Mouse (Mus musculus): ENCODE measurements around the gene 2210408I21Rik. TPM values are rescaled to one million over a fixed set of nuclear protein-coding genes. Genes with fewer than 3 reads are reported as not detected.

The 2210408I21Rik gene
- total and polyA plus RNA-seq, 2 experiments from 2014 or later, result 0.53 to 5.7 TPM

GRCm38 (mm10) chr13:77278659-77279413, 143.5 kb downstream of the 2210408I21Rik start:
- H3K27me3 ChIP-seq (ENCODE audit: control insufficient read depth, insufficient read depth, low read length), result no peaks in the 10 kb centered on the region
- H3K36me3 ChIP-seq (replicated peaks; ENCODE audit: control insufficient read depth, insufficient read depth, low read length), result no peaks in the 10 kb centered on the region
- no peaks in the 10 kb centered on the region for H3K9me3 ChIP-seq (replicated peaks; ENCODE audit: control insufficient read depth, low read length)
- WGBS, result 69% methylated on average over 7 of the region's 7 CpGs
- DNase-seq (ENCODE audit: low spot score) (no peak), ATAC-seq (ENCODE audit: insufficient read depth, low read depth) (no peak)
- H3K4me1 ChIP-seq (ENCODE audit: control insufficient read depth, insufficient read depth), result peaks cover 3% of the 10 kb centered on the region; the same call in 1 of the 2 replicates
- no peak overlapping the region for H3K4me3 ChIP-seq (ENCODE audit: low read depth, low read length)
- no peak for TF ChIP-seq EP300 (IDR thresholded peaks at IDR 0.05; ENCODE audit: low read depth)
- H3K9ac ChIP-seq (replicated peaks; ENCODE audit: low read depth, low read length), result no peak overlapping the region
- no peak overlapping the region for H3K4me2 ChIP-seq (ENCODE audit: low read depth, low read length)
- H3K27ac ChIP-seq (ENCODE audit: low read depth), result no peak overlapping the region

GRCm38 (mm10) chr13:77295519-77295918, 160.2 kb downstream of the 2210408I21Rik start:
- H3K27ac ChIP-seq (ENCODE audit: low read depth), result no peak overlapping the region
- H3K4me1 ChIP-seq (ENCODE audit: control insufficient read depth, insufficient read depth), result no peaks in the 10 kb centered on the region
- TF ChIP-seq CTCF (IDR thresholded peaks at IDR 0.05; ENCODE audit: low read depth) (no peak), EP300 (IDR thresholded peaks at IDR 0.05; ENCODE audit: low read depth) (no peak)
- no peaks in the 10 kb centered on the region for H3K36me3 ChIP-seq (replicated peaks; ENCODE audit: control insufficient read depth, insufficient read depth, low read length)
- H3K4me2 ChIP-seq (ENCODE audit: low read depth, low read length), result no peak overlapping the region
- ATAC-seq (ENCODE audit: insufficient read depth, low read depth), result no peak
- H3K27me3 ChIP-seq (ENCODE audit: control insufficient read depth, insufficient read depth, low read length), result no peaks in the 10 kb centered on the region
- H3K9me3 ChIP-seq (replicated peaks; ENCODE audit: control insufficient read depth, low read length), result no peaks in the 10 kb centered on the region
- no peak overlapping the region for H3K4me3 ChIP-seq (ENCODE audit: low read depth, low read length)
- WGBS, result 68% methylated on average over 3 of the region's 3 CpGs
- DNase-seq (ENCODE audit: low spot score), result no peak
- no peak overlapping the region for H3K9ac ChIP-seq (replicated peaks; ENCODE audit: low read depth, low read length)

- no peaks in the 10 kb centered on the region for H3K36me3 ChIP-seq (replicated peaks; ENCODE audit: control insufficient read depth, insufficient read depth, low read length)
- WGBS, result 77% methylated on average over 1 of the region's 1 CpGs
- no peak overlapping the region for H3K9ac ChIP-seq (replicated peaks; ENCODE audit: low read depth, low read length)
- no peak for ATAC-seq (ENCODE audit: insufficient read depth, low read depth)
- no peak for DNase-seq (ENCODE audit: low spot score)
- H3K27me3 ChIP-seq (ENCODE audit: control insufficient read depth, insufficient read depth, low read length), result no peaks in the 10 kb centered on the region
- H3K9me3 ChIP-seq (replicated peaks; ENCODE audit: control insufficient read depth, low read length), result no peaks in the 10 kb centered on the region
- no peak overlapping the region for H3K27ac ChIP-seq (ENCODE audit: low read depth)
- TF ChIP-seq CTCF (IDR thresholded peaks at IDR 0.05; ENCODE audit: low read depth), result no peak
- TF ChIP-seq EP300 (IDR thresholded peaks at IDR 0.05; ENCODE audit: low read depth), result no peak
- no peak overlapping the region for H3K4me3 ChIP-seq (ENCODE audit: low read depth, low read length)
- H3K4me1 ChIP-seq (ENCODE audit: control insufficient read depth, insufficient read depth), result no peaks in the 10 kb centered on the region
- H3K4me2 ChIP-seq (ENCODE audit: low read depth, low read length), result no peak overlapping the region
These were observed 188.8 kb downstream of the 2210408I21Rik start for GRCm38 (mm10) chr13:77324101-77324500.

- DNase-seq (ENCODE audit: low spot score), result no peak
- no peak overlapping the region for H3K4me3 ChIP-seq (ENCODE audit: low read depth, low read length)
- no peak overlapping the region for H3K4me2 ChIP-seq (ENCODE audit: low read depth, low read length)
- WGBS, result 72% methylated on average over 5 of the region's 5 CpGs
- H3K9ac ChIP-seq (replicated peaks; ENCODE audit: low read depth, low read length), result no peak overlapping the region
- H3K27me3 ChIP-seq (ENCODE audit: control insufficient read depth, insufficient read depth, low read length), result no peaks in the 10 kb centered on the region
- ATAC-seq (ENCODE audit: insufficient read depth, low read depth), result no peak
- no peaks in the 10 kb centered on the region for H3K36me3 ChIP-seq (replicated peaks; ENCODE audit: control insufficient read depth, insufficient read depth, low read length)
- TF ChIP-seq EP300 (IDR thresholded peaks at IDR 0.05; ENCODE audit: low read depth), result no peak
- no peak for TF ChIP-seq CTCF (IDR thresholded peaks at IDR 0.05; ENCODE audit: low read depth)
- no peak overlapping the region for H3K27ac ChIP-seq (ENCODE audit: low read depth)
- H3K4me1 ChIP-seq (ENCODE audit: control insufficient read depth, insufficient read depth), result no peaks in the 10 kb centered on the region
- no peaks in the 10 kb centered on the region for H3K9me3 ChIP-seq (replicated peaks; ENCODE audit: control insufficient read depth, low read length)
These were observed 191.0 kb downstream of the 2210408I21Rik start for GRCm38 (mm10) chr13:77326174-77326959.

- Histone ChIP-seq H3K27ac (ENCODE audit: low read depth) (no peak overlapping the region), H3K9me3 (replicated peaks; ENCODE audit: control insufficient read depth, low read length) (no peaks in the 10 kb centered on the region), H3K36me3 (replicated peaks; ENCODE audit: control insufficient read depth, insufficient read depth, low read length) (no peaks in the 10 kb centered on the region), H3K4me3 (ENCODE audit: low read depth, low read length) (no peak overlapping the region), H3K4me1 (ENCODE audit: control insufficient read depth, insufficient read depth) (no peaks in the 10 kb centered on the region), H3K4me2 (ENCODE audit: low read depth, low read length) (no peak overlapping the region), H3K9ac (replicated peaks; ENCODE audit: low read depth, low read length) (no peak overlapping the region), H3K27me3 (ENCODE audit: control insufficient read depth, insufficient read depth, low read length) (no peaks in the 10 kb centered on the region)
- DNase-seq (ENCODE audit: low spot score) (no peak), ATAC-seq (ENCODE audit: insufficient read depth, low read depth) (no peak)
- 50% methylated on average over 2 of the region's 2 CpGs for WGBS
- no peak for TF ChIP-seq CTCF (IDR thresholded peaks at IDR 0.05; ENCODE audit: low read depth)
- TF ChIP-seq EP300 (IDR thresholded peaks at IDR 0.05; ENCODE audit: low read depth), result no peak
These were observed 206.8 kb downstream of the 2210408I21Rik start for GRCm38 (mm10) chr13:77342097-77342496.
